Mouse (Mus musculus): ENCODE data around the gene Ell.

Ell gene

GRCm38 (mm10) chr8:70597417-70598272, 58.4 kb downstream of the Ell start:
- no peak for DNase-seq (ENCODE audit: low spot score in 2 of 2)

- peak in 1 of 2 experiments; percentile 83 for DNase-seq (ENCODE audit: low spot score in 2 of 2)
Observed at GRCm38 (mm10) chr8:70598283-70598682, 59.0 kb downstream of the Ell start.

- no peak for DNase-seq (ENCODE audit: low spot score in 2 of 2)
Observed at GRCm38 (mm10) chr8:70598722-70599121, 59.5 kb downstream of the Ell start.

- no peak for DNase-seq (ENCODE audit: low spot score in 2 of 2)
Observed at GRCm38 (mm10) chr8:70599507-70600290, 60.4 kb downstream of the Ell start.

- DNase-seq (ENCODE audit: low spot score in 2 of 2), result no peak
Observed at GRCm38 (mm10) chr8:70600473-70601270, 61.4 kb downstream of the Ell start.

- peak; percentile 79 to 93 for DNase-seq (ENCODE audit: low spot score in 2 of 2)
Observed at GRCm38 (mm10) chr8:70601271-70601649, 62.0 kb downstream of the Ell start.

GRCm38 (mm10) chr8:70602139-70602811, 63.0 kb downstream of the Ell start:
- DNase-seq (ENCODE audit: low spot score in 2 of 2), result no peak

GRCm38 (mm10) chr8:70604558-70604957, 65.3 kb downstream of the Ell start:
- DNase-seq (ENCODE audit: low spot score in 2 of 2), result no peak

GRCm38 (mm10) chr8:70605871-70606779, 66.9 kb downstream of the Ell start:
- no peak for DNase-seq (ENCODE audit: low spot score in 2 of 2)

GRCm38 (mm10) chr8:70606780-70607602, 67.7 kb downstream of the Ell start:
- no peak for DNase-seq (ENCODE audit: low spot score in 2 of 2)

- DNase-seq (ENCODE audit: low spot score in 2 of 2), result no peak
Observed at GRCm38 (mm10) chr8:70607603-70607897, 68.3 kb downstream of the Ell start.

GRCm38 (mm10) chr8:70607898-70608748, 68.9 kb downstream of the Ell start:
- DNase-seq (ENCODE audit: low spot score in 2 of 2), result peak in 1 of 2 experiments; percentile 63

GRCm38 (mm10) chr8:70608749-70609367, 69.6 kb downstream of the Ell start, which contains the start of gene Ssbp4:
Gene Ssbp4 (minus strand): TSS chr8:70608872.
- DNase-seq (ENCODE audit: low spot score in 2 of 2), result no peak

- peak in 1 of 2 experiments; percentile 69 for DNase-seq (ENCODE audit: low spot score in 2 of 2)
Observed at GRCm38 (mm10) chr8:70609368-70609848, 70.2 kb downstream of the Ell start.

GRCm38 (mm10) chr8:70609849-70610795, 70.9 kb downstream of the Ell start:
- DNase-seq (ENCODE audit: low spot score in 2 of 2), result peak in 1 of 2 experiments; percentile 57
